Mouse (Mus musculus): ENCODE measurements around the gene Peli1.

Peli1 gene

DNA sequence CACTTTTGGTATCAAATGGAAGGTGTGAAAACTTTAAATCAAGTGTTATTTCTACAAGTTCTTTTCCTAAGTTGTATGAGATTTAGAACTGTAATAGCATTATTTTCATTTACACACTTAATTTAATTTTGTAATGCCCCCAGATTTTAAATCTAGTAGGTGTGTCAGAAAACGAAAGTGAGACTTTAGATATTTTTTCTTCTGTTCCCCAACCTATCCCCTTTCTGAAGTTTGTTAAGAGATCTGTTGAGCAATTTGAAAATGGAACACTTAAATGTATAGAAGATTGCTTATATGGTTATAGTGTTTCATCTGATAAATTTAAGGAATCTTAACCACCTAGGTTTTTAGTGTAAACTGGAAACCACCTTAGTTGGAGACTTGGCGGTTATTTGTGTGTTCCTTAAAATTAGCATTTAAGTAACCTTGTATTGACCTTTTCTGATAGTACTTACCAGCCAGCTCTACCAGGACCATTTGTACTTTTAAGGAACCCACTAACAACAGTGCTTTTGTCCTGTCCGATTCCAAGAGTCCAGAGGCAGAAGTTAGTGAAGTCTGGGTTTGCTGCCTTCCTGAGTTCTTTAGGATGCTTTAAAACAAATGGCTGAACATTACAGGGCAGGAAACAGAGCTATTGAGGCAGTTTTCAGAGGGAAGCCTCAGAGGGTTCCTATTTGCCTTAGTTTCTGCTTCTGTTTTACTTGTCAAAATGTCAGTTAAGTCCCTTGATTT lies 2.2 kb downstream of the Peli1 start:
- no peak for DNase-seq (ENCODE audit: low spot score in 2 of 2)

DNA sequence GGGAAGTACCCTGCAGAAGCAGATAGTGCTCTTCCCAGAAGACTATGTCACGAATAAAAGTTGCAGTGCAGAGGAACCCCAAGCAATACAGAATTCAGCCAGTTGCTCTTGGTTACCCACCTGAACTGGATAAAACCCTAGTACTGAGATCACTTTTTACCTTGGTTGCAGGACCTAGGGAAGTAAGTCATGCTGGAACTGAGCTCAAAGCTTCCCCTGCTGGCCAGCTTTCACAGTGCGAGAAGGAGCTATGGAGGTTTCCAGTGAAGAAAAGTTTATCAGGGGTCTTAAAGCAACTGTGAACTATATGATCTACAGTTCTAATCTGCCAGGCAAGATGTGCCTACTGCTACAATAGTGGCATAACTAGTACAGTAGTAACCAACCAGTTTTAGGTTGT lies 5.5 kb downstream of the Peli1 start:
- no peak for DNase-seq (ENCODE audit: low spot score in 2 of 2)

DNA sequence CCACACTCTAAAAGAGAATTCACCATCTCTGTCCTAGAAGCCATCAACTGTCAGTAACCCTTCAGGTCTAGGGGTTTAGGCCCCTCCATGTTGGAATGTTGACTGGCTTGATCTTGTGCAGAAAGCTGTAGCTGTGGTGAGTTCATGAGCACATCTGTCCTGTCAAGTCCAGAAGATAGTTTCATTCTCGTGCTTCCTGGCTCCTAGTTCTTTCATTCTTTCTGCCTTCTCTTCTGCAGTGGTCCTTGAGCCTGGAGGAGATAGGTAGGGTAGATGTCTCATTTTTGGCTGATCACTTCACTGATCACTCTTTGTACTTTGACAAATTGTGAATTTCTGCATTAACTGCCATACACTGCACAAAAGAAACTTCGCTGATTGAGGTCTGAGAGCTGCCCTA lies 7.4 kb downstream of the Peli1 start:
- no peak for DNase-seq (ENCODE audit: low spot score in 2 of 2)

DNA sequence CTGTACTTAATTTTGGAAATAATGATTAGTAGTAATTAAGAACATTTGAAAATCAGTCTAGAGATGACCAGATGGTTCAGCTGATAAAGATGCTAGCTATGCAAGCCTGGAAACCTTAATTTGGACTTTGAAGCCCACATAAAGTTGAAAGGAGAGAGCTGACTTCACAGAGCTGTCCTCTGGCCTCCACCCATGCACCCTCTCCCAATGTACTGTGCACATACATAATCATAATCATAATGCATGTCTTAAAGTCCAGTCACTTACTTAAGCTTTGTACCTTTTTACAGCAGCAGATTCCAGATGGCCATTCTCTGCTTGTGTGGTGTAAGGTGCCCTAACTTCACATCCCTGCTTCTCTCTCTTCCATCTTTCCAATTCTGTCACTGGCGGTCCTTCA lies 9.6 kb downstream of the Peli1 start:
- DNase-seq (ENCODE audit: low spot score in 2 of 2), result no peak

DNA sequence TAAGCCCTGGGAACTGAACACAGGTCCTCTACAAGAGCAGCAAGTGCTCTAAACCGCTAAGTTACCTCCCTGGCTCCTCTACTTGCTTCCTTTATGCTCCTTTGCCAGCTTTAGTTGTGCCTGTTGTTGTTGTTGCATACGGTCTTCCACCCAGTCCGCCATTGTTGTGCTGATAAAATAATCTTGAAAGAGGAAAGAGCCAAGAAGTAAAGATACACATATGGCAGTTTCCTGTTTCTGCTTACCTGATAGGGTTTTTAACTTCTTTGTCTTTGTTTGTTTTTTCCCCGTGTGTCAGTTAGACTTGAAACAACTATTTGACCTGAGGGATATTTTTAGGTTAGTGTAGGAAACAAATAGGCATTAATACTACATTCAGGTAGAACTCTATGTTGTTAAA lies 10.2 kb downstream of the Peli1 start:
- no peak for DNase-seq (ENCODE audit: low spot score in 2 of 2)

DNA sequence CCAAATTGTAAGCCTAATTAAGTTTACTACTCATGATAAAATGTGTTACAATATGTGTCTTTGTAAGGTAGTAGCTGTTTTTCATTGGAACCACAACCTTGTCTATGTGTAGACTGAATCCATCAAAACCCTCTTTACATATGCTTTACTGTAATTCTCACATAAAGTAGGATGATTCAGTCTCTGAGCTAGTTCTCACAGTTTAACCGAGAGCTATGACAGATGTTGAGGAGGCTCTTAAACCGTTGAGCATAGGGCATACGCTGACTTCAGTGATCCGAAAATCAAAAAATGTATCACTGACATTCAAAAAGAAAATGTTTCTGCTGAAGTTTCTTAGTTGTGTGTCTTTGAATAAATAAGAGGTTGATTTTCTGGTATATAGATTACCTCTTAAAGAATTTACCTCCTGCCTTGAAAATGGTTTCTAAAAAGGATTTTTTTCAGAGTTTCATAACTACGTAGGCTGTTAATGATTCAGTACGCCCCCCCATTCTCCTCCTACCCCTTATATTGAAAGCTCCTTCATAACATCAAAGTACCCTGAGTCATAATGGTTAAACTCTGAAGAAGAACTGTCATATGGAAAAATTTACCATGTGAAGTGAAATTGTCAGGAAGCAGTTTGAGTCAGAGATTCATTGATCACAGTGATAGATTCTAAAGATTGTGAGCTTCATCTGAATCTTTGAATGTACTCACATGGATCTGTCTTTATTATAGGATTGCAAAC lies 11.3 kb downstream of the Peli1 start:
- no peak for DNase-seq (ENCODE audit: low spot score in 2 of 2)

DNA sequence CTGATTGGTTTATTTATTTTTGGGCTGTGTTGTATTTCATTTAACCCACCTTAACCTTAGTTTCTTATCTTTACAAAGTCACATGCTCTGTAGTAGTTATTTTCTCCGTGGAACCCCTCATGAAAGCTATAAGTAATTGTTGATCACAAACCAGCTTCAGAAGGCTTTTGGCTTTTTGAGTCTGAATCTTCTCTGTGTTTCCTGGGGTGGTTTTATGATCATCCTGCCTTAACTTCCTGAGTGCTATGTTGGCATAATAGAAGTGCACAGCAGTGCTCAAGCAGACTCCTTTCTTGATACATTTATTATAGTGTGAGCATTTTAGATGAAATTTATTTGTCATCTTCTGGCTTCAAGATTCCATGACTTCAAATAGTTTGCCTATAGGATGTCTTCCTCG lies 12.1 kb downstream of the Peli1 start:
- DNase-seq (ENCODE audit: low spot score in 2 of 2), result no peak

DNA sequence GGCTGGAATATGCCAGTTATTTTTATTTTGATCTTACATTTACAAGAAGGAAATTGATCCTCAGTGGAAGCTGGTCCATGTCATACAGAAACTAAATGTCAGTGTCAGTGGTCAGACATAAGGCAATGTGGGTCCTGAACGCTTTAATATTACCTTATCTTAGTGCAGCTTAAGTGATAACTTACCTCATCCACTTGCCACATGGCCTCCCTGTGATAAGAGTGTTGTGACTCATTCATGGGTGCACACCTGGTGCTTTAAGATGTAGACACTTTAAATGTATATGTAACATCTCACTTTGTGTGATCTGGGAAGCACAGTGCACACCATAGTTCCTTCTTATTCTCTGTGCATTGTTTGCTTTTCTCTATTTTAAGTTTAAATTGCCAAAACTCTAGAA lies 14.3 kb downstream of the Peli1 start:
- DNase-seq (ENCODE audit: low spot score in 2 of 2), result no peak

DNA sequence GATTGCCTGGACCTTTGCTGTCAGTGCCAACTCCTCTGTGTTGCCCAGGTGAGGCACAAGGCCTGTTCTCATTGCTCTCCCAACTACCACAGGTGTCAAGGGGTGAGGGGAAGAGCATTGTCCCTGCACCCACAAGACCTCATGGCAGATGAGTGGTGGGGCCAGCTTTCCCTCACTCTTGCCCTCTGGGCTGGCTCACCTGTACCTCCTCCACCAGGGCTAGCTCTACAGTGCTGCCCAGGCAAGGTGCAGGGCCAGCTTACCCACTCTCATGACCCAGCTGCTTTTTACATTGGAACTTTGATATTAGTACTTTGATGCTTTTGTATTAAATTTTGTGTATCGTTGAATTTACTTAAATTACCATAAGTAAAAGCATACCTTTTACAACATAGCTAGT lies 16.0 kb downstream of the Peli1 start:
- DNase-seq (ENCODE audit: low spot score in 2 of 2), result no peak

DNA sequence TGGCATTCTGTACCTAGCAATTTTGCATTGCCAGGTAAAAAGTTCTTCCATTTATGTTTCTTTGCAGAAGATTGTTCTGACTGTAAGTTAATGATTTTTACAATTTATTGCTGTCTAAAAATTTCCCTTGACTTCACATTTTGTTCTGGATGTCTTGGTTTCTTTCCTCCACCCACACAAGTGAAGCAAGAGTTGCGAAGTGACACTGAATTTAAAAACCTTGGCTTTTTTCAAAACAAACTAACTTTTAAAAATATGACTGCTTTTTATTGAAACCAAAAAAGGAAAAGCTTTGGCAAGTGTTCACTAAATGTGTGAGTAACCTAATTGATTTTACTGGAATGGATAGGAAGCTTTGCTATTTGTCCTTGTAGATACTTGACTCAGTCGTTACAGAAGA lies 18.2 kb downstream of the Peli1 start:
- DNase-seq (ENCODE audit: low spot score in 2 of 2), result no peak

DNA sequence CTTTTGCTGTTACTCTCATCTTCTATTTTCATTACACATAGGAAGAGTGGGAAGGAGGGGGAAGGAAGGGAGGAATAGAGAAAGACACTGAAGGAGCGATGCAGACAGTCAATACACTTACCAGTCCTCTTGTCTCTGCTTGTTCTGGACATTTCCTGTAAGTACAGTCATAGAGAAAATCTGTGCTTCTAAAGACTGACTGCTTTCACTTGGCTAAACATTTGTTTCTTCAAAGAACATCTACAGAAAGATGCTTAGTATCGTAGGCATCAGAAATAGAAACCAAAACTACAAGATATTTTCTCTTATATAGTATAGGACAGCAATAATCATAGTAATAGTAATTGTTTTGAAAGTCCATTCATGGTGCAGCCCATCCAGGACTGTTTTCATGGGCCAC lies 23.4 kb downstream of the Peli1 start:
- no peak for DNase-seq (ENCODE audit: low spot score in 2 of 2)

DNA sequence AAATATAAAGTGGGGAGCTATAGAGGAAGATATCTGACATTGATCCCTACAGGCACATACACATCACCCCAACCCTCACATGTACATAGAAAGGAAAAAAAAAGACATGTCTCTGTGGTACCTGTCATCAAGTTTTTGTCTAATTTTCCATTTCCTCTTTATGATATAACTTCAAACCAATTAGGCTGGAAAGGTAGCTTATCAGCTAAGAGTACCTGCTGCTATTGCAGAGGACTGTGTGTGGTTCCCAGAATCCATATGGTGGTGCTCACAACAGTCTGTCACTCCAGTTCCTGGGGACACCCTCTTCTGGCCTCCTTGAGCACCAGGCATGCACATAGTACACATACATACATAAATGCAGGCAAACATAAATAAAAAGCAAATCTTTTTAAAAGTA lies 24.7 kb downstream of the Peli1 start:
- no peak for DNase-seq (ENCODE audit: low spot score in 2 of 2)

DNA sequence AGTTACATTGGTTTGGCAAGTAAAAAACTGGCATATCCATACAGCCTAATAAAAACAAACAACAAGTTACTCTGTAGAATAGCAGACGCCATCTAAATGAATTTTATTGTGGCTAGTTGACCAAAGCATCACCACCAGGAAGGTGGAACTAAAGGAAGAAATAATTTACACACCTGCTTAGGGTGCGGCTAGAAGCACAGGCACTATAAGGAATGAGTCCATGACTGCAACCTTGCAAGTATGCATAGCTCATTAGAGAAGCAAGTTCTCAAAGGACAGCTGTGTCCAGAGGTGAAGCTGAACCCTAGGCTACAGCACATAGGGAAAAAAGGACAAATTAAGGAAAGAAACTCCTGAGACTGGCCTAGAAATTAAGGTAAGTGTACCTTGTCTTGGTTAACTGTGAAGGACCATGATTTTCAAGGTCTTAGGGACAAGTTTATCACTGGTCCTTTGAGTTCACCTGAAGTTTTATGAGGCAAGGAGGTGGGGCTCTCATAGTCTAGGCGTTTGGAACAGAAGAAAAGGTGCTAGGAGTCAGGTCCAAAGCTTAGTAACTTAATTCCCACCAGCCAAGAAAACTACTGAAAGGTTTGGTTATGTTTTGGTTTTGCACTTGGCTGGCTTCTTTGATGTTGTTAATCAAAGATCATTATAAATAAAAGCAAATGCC lies 25.7 kb downstream of the Peli1 start:
- DNase-seq (ENCODE audit: low spot score in 2 of 2), result no peak

DNA sequence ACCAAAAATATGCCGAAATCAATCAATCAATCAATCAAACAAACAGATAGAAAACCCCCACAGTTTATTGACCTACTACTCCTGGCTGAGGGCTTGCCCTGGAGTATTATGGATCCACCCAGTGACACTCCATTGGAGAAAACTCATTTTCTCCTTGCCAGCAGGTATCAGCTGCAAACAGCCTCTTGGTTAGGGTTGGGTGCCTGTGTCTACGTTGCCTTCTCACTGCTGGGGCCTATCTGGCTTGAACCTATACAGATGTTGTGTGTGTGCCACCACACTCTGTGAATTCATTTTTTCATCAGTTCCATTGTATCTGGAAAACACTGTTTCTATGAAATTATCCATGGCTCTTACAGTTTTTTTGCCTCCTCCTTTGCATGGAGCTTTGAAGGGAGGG lies 30.6 kb downstream of the Peli1 start:
- DNase-seq (ENCODE audit: low spot score in 2 of 2), result no peak

DNA sequence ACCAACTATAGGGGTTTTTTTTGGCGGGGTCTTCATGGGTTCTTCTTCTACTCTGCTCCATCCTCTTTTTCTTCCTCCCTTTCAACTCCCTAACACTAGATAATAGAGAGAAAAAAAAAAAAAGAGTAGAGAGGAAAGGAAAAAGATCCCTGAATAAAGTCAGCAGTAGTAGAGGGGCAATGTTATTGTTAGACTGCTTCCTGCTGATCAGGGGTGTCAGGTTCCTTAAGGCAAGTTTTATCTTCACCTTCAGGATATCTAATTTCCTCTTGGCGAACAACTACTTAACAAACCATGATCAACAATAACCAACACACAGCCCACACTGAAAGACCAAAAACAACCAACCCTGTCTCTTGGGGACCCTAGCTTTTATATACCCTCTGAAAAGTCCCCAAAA lies 31.3 kb downstream of the Peli1 start:
- no peak for DNase-seq (ENCODE audit: low spot score in 2 of 2)

DNA sequence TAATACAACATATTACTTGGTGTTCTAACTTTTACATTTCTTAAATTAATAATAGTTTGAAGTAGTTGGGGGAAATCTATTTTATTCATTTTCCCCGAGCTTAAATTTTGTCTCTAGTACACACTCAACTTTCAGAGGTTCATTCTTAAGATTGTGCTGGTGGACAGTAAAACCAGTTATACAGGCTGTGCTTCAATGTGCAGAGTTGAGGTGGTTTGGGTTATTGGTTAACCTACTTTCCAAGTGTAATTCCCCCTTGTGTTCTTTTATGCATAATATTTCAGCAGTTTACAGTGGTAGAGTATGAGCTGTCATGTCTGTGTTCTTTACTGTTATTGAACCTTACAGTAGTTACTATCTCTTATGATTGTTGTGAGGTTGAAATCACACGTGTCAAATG lies 40.6 kb downstream of the Peli1 start:
- DNase-seq (ENCODE audit: low spot score in 2 of 2), result no peak

DNA sequence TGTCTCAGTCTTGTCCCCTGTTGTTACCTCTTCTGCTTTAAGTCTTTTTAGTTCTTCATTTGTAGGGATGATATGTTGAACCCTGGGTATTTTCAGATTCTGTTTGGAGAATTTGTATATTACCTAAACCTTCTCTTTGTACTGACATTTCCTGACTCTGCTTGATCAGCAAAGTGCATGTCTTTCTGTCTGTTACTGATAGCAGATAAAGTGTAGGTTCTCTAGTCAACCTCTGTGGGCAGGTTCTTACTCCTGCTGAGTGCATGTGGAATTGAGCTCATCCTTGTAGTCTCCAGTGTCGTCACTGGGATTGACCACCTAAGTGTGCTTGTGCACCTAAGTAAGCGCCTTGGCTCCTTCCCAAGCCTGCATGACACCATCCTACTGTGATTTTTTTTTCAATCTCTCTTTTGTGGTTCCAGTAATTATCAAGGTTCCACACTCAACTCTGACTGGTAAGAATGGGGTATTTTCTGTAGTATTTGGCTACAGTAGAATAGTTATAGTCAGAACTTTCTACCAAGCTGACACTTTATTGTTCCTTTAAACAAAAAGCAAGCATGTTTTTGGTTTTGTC lies 43.9 kb downstream of the Peli1 start:
- no peak for DNase-seq (ENCODE audit: low spot score in 2 of 2)

DNA sequence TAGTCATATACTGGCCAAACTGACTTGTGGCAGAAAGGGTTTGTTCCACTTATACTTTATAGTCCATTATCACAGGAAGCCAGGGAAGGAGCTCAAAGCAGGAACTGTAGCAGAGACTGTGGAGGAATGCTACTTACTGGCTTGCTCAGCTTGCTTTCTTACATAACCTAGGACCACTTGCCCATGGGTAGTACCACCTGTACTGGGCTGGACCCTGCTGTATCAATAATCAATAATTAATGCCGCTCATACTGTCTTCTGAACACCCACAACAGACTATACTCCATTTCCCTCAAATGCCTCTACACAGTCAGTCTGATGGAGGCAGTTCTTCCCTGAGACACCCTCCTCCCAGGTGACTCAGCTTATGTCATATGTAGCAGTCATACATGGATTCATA lies 48.4 kb downstream of the Peli1 start:
- no peak for DNase-seq (ENCODE audit: low spot score in 2 of 2)

DNA sequence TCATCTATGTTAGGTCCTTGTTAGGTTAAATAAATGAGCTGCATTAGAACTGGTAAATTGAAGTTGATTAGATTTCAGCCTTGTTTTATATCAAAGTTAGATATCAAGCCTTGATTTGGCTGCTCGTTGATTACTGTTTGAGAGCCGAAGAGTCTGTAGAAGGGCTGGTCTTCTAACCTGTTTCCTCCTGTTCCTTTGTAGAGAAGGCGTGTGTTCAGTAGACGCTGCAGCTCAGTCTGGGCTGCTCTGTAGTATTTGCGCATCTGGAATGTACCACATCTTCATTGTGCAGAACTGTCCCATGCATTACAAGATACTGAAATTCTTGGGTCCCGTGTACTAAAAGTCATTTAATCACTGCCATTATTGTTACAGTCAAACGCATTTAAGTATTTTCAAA lies 50.2 kb downstream of the Peli1 start:
- no peak for DNase-seq (ENCODE audit: low spot score in 2 of 2)

DNA sequence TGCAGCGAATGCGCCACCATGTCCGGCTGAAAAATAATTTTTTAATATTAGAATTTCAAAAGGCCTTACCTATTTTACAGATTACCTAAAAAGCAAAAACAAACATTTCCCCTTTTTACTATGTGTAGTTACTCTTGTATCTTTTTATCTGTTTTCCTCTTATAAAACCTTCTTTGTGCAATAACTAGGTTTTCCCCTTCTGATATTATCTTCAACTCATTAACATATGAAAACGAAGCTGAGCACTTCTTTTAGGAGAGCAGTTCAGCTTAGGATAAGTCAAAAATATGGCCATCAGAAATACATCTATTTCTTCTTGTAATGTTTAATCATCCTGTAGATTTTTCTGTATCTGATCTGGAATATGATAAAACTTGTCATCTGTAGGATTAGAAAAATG lies 50.7 kb downstream of the Peli1 start:
- DNase-seq (ENCODE audit: low spot score in 2 of 2), result no peak

DNA sequence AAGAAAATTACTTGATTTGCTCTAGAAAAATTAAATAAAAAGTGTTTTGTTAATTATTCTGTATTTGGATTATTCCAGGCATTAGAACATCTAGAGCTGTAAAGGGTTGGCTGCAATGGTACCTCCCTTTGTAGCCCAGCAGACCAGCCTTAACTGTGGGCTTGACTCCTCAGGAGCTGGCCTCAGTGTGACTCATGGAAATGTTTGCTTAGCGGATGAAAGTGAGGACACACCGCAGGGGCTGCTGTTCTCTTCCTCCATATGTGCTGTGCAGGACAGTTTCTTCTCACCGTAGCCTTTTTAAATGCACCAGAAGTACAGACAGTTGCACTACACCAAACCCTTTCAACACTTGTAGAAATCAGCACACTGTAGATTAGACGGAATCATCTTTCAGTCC lies 58.4 kb downstream of the Peli1 start:
- DNase-seq (ENCODE audit: low spot score in 2 of 2), result no peak

DNA sequence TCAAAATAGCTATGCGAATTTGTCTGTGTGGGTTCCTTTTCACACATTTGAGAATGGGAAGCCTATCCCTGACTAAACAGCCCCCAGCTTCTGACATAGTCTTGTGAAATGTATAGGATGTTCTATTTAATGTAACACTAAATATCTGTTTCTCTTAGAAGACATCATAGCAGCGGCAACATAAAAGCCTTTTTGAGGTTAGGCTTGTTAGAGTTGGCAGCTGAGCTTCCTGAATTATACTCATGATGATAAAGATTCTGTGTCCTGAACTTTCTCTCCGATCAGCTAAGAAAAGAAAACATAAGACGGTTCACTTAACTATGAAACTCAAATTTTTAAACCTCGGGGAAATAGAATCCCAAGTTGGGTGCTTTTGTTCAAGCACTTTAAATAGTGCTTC lies 59.2 kb downstream of the Peli1 start:
- DNase-seq (ENCODE audit: low spot score in 2 of 2), result no peak

DNA sequence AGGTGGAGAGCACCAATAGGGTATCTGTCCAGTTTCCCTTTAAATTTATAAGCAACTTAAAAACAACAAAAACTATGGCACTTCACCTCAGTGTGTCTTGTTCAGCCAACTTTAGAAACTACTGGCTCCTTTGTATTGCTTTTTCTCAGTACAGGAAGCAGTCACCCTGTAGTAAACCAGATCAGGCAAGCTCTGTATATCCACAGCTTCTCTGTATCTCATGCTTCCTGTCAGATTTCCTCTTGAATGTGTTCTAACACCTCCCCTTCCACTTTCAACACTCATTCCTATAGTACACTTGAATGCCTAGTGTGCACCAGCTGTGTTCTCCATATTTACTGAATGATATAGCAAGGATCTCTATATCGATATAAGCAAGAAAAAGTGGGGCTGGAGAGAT lies 60.6 kb downstream of the Peli1 start:
- DNase-seq (ENCODE audit: low spot score in 2 of 2), result no peak
